Mouse (Mus musculus) limb, embryonic 13.5 days (tissue): ENCODE measurements at regions not wholly inside any gene's neighbourhood (a gene's known extent, or its start where the extent isn't known, plus 50 kb on each side); places are given as distances from the start of the nearest gene placed in this dataset.

Experiments used
- ATAC-seq: fragments of 200-750 bp; cut with Nextera tagmentation; 2 replicates; pipeline ENCODE4 v1.8.0; 2017; ENCODE audit warnings: low read depth, moderate number of reproducible peaks, moderate TSS enrichment; ENCODE audit not compliant: low FRiP score
- H3K27ac ChIP-seq: fragments of 300-500 bp; sonication (generic); 2 replicates; pipeline ENCODE4 v1.5.1; 2015; ENCODE audit warnings: inconsistent platforms, mild to moderate bottlenecking, moderate library complexity
- H3K27me3 ChIP-seq: fragments of 300-500 bp; sonication (generic); 2 replicates; pipeline ENCODE4 v1.6.1; 2015; ENCODE audit warnings: mild to moderate bottlenecking, inconsistent platforms
- H3K36me3 ChIP-seq: fragments of 300-500 bp; sonication (generic); 2 replicates; pipeline ENCODE4 v1.6.1; 2015; ENCODE audit warnings: inconsistent platforms, mild to moderate bottlenecking, moderate library complexity
- H3K4me1 ChIP-seq: fragments of 300-500 bp; sonication (generic); 2 replicates; pipeline ENCODE4 v1.6.1; 2015; ENCODE audit warnings: inconsistent platforms
- H3K4me2 ChIP-seq: fragments of 300-500 bp; sonication (generic); replicated peaks from 2 replicates; pipeline ENCODE4 v1.6.1; 2015; ENCODE audit warnings: inconsistent platforms, mild to moderate bottlenecking, moderate library complexity
- H3K4me3 ChIP-seq: fragments of 300-500 bp; sonication (generic); 2 replicates; pipeline ENCODE4 v1.5.1; 2015; ENCODE audit warnings: moderate library complexity, mild to moderate bottlenecking, inconsistent platforms
- H3K9ac ChIP-seq: fragments of 300-500 bp; sonication (generic); 2 replicates; pipeline ENCODE4 v1.6.1; 2015; ENCODE audit warnings: mild to moderate bottlenecking, inconsistent platforms
- H3K9me3 ChIP-seq: fragments of 300-500 bp; sonication (generic); 2 replicates; pipeline ENCODE4 v1.6.1; 2016; ENCODE audit warnings: inconsistent platforms
- WGBS: fragments of 180-500 bp; shearing (Covaris S2); methylation state at CpG from one replicate; pipeline ENCODE4 v1.1.7; 2015; 5-methylcytosine and 5-hydroxymethylcytosine counted together

- ATAC-seq: no peak
- H3K9ac ChIP-seq: no peak overlapping the region
Observed at GRCm38 (mm10) chr14:114843105-114843743, 248.8 kb upstream of the Gpc5 start.

GRCm38 (mm10) chr14:114854324-114855054 lies 237.5 kb upstream of the Gpc5 start:
- ATAC-seq: peak; percentile 67
- 0 out of 2 replicates have a peak, but pooled peaks cover 3% of the 10 kb centered on the region for H3K27me3 ChIP-seq
- H3K9me3 ChIP-seq: no peaks in the 10 kb centered on the region
- 21% methylated on average over 9 of the region's 9 CpGs for whole genome bisulfite sequencing
- H3K36me3 ChIP-seq: no peaks in the 10 kb centered on the region
- H3K4me3 ChIP-seq: no peak overlapping the region
- H3K4me2 ChIP-seq: 0 out of 2 replicates have a peak overlapping the region, but pooled peaks have one; percentile 21
- no peak overlapping the region for H3K9ac ChIP-seq
- H3K4me1 ChIP-seq: peaks cover 28% of the 10 kb centered on the region
- no peak overlapping the region for H3K27ac ChIP-seq

More at GRCm38 (mm10) chr14:114843105-114843743, 248.8 kb upstream of the Gpc5 start:
- Histone ChIP-seq H3K27me3 (no peaks in the 10 kb centered on the region), H3K27ac (no peak overlapping the region), H3K4me3 (no peak overlapping the region), H3K4me2 (no peak overlapping the region), H3K4me1 (peaks cover 2% of the 10 kb centered on the region; the same call in 1 of the 2 replicates), H3K9me3 (no peaks in the 10 kb centered on the region), H3K36me3 (no peaks in the 10 kb centered on the region)
- WGBS: 56% methylated on average over 6 of the region's 6 CpGs

- Histone ChIP-seq H3K4me3 (no peak overlapping the region), H3K27ac (no peak overlapping the region), H3K4me2 (0 out of 2 replicates have a peak overlapping the region, but pooled peaks have one; percentile 21), H3K9me3 (no peaks in the 10 kb centered on the region), H3K27me3 (0 out of 2 replicates have a peak, but pooled peaks cover 3% of the 10 kb centered on the region), H3K9ac (no peak overlapping the region), H3K4me1 (peaks cover 28% of the 10 kb centered on the region), H3K36me3 (no peaks in the 10 kb centered on the region)
- 10% methylated on average over 12 of the region's 12 CpGs for WGBS
- ATAC-seq: no peak; the same call in 1 of the 2 replicates
Observed at GRCm38 (mm10) chr14:114855055-114855740, 236.8 kb upstream of the Gpc5 start.

- Histone ChIP-seq H3K4me2 (no peak overlapping the region), H3K4me1 (peaks cover 28% of the 10 kb centered on the region), H3K9me3 (no peaks in the 10 kb centered on the region), H3K27me3 (0 out of 2 replicates have a peak, but pooled peaks cover 3% of the 10 kb centered on the region), H3K4me3 (no peak overlapping the region), H3K36me3 (no peaks in the 10 kb centered on the region), H3K9ac (no peak overlapping the region), H3K27ac (no peak overlapping the region)
- WGBS: 19% methylated on average over 3 of the region's 3 CpGs
- no peak for ATAC-seq
Observed at GRCm38 (mm10) chr14:114855746-114856145, 236.3 kb upstream of the Gpc5 start.

- no peaks in the 10 kb centered on the region for H3K9me3 ChIP-seq
- H3K36me3 ChIP-seq: no peaks in the 10 kb centered on the region
- no peak for ATAC-seq
- H3K4me2 ChIP-seq: peak overlapping the region; percentile 46
- H3K4me3 ChIP-seq: peak overlapping the region; percentile 5; the same call in 1 of the 2 replicates
- peaks cover 28% of the 10 kb centered on the region for H3K4me1 ChIP-seq
- H3K9ac ChIP-seq: 0 out of 2 replicates have a peak overlapping the region, but pooled peaks have one; percentile 25
- no peak overlapping the region for H3K27ac ChIP-seq
- WGBS: 14% methylated on average over 18 of the region's 18 CpGs
- 0 out of 2 replicates have a peak, but pooled peaks cover 3% of the 10 kb centered on the region for H3K27me3 ChIP-seq
Observed at GRCm38 (mm10) chr14:114856243-114857031, 235.6 kb upstream of the Gpc5 start.

- WGBS: 11% methylated on average over 4 of the region's 4 CpGs
- Histone ChIP-seq H3K9ac (no peak overlapping the region), H3K27ac (no peak overlapping the region), H3K4me3 (no peak overlapping the region), H3K4me1 (peaks cover 28% of the 10 kb centered on the region), H3K27me3 (0 out of 2 replicates have a peak, but pooled peaks cover 3% of the 10 kb centered on the region), H3K36me3 (no peaks in the 10 kb centered on the region), H3K9me3 (no peaks in the 10 kb centered on the region), H3K4me2 (no peak overlapping the region)
- ATAC-seq: no peak
Observed at GRCm38 (mm10) chr14:114857171-114857570, 234.8 kb upstream of the Gpc5 start.

- Histone ChIP-seq H3K4me3 (no peak overlapping the region), H3K9me3 (no peaks in the 10 kb centered on the region), H3K27me3 (0 out of 2 replicates have a peak, but pooled peaks cover 3% of the 10 kb centered on the region), H3K9ac (no peak overlapping the region), H3K27ac (no peak overlapping the region), H3K4me1 (peaks cover 28% of the 10 kb centered on the region), H3K36me3 (no peaks in the 10 kb centered on the region), H3K4me2 (no peak overlapping the region)
- 2% methylated on average over 7 of the region's 7 CpGs for WGBS
- ATAC-seq: no peak
Observed at GRCm38 (mm10) chr14:114857689-114858088, 234.3 kb upstream of the Gpc5 start.

GRCm38 (mm10) chr14:114863585-114863984 lies 228.4 kb upstream of the Gpc5 start:
- 81% methylated on average over 4 of the region's 4 CpGs for WGBS
- Histone ChIP-seq H3K9me3 (no peaks in the 10 kb centered on the region), H3K4me3 (no peak overlapping the region), H3K4me2 (no peak overlapping the region), H3K9ac (no peak overlapping the region), H3K36me3 (no peaks in the 10 kb centered on the region), H3K27ac (no peak overlapping the region), H3K4me1 (peaks cover 4% of the 10 kb centered on the region; the same call in 1 of the 2 replicates), H3K27me3 (no peaks in the 10 kb centered on the region)
- ATAC-seq: no peak

- WGBS: 88% methylated on average over 5 of the region's 5 CpGs
- no peak for ATAC-seq
Observed at GRCm38 (mm10) chr14:114864102-114864501, 227.9 kb upstream of the Gpc5 start.

GRCm38 (mm10) chr14:114869233-114869632 lies 222.8 kb upstream of the Gpc5 start:
- Histone ChIP-seq H3K4me3 (no peak overlapping the region), H3K9ac (no peak overlapping the region), H3K36me3 (no peaks in the 10 kb centered on the region), H3K9me3 (no peaks in the 10 kb centered on the region), H3K27ac (no peak overlapping the region), H3K4me2 (no peak overlapping the region), H3K4me1 (peaks cover 4% of the 10 kb centered on the region; the same call in 1 of the 2 replicates), H3K27me3 (no peaks in the 10 kb centered on the region)
- 56% methylated on average over 5 of the region's 5 CpGs for WGBS
- ATAC-seq: no peak

More at GRCm38 (mm10) chr14:114864102-114864501, 227.9 kb upstream of the Gpc5 start:
- H3K4me2 ChIP-seq: no peak overlapping the region
- H3K4me3 ChIP-seq: no peak overlapping the region
- no peak overlapping the region for H3K9ac ChIP-seq
- H3K4me1 ChIP-seq: peaks cover 4% of the 10 kb centered on the region; the same call in 1 of the 2 replicates
- no peaks in the 10 kb centered on the region for H3K36me3 ChIP-seq
- no peak overlapping the region for H3K27ac ChIP-seq
- H3K9me3 ChIP-seq: no peaks in the 10 kb centered on the region
- no peaks in the 10 kb centered on the region for H3K27me3 ChIP-seq

- Histone ChIP-seq H3K4me3 (no peak overlapping the region), H3K4me2 (no peak overlapping the region), H3K27ac (no peak overlapping the region), H3K9me3 (no peaks in the 10 kb centered on the region), H3K36me3 (no peaks in the 10 kb centered on the region), H3K9ac (no peak overlapping the region), H3K27me3 (no peaks in the 10 kb centered on the region), H3K4me1 (peaks cover 8% of the 10 kb centered on the region)
- ATAC-seq: no peak
- WGBS: 65% methylated on average over 3 of the region's 3 CpGs
Observed at GRCm38 (mm10) chr14:114875101-114875500, 216.9 kb upstream of the Gpc5 start.
